Mouse (Mus musculus): Measurements from ENCODE around the gene Txndc2. TPM values are rescaled to one million over a fixed set of nuclear protein-coding genes. Genes with fewer than 3 reads are reported as not detected.

Gene Txndc2
- polyA plus RNA-seq (2012; rRNA removed) = 0.04 and 0.06 TPM in 2 replicates

DNA sequence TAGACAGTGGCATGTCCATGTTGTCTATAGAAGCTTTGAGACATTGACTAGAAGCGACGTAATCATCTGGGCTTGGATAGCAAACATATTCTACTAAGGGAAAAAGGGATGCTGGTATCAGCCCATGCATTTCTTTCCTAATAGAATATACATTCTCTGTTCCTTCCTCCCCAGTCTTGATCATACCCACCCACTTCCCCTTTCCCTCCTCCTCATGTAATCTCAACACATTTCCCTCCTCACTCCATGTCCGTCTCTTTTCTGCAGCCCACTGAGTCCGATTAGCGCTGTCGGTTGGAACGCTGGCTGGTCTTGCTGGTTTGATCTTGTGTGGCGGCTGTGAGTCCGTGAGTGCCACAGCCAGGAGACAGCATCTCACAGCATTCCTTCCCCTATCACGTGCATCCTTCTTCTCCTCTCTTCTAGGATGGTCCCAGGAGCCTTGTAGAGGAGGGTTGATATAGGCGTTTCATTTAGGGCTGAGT, at the start of gene Txndc2:
TSS of gene Txndc2 (minus strand) at position 435 of the 485 bp plus-strand sequence.
- no peak for DNase-seq (ENCODE audit: low spot score)

DNA sequence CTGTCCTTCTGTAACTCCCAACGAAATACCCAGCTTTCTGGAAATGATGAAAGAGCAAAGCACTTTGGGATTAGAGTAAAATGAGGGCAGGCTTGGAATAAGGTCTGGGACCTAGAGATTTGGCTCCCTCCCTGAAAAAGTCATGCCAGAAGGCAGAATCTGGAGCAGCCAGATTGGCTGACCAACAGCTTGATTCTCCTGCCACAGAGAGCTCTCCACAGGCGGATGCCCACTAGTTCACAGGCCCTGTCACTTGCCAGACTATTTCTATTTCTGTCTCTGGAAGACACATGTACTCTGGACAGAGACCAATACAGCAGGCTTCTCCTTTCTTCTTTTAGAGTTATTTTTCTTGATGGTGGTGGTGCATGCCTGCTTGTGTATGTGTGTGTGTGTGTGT, 41.8 kb upstream of the Txndc2 start:
- no peak for DNase-seq (ENCODE audit: low spot score)

DNA sequence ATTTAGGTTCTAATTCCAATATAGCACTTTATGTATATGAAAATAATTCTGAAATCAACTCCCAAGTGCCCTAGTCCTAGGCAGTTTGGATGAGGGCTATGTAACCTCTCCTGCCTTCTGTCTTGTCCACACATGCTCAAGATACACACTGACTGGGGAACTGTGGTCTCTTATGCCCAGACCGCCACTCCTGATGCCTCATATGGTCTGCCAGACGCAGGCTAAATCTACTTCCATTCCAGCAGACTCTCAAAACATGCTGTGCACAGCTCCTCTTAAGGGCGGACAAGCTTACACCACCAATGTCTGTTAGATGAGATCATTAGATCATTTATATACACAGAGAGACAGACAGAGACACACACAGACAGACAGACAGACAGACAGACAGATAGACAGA, 41.3 kb upstream of the Txndc2 start:
- no peak for DNase-seq (ENCODE audit: low spot score)

- DNase-seq (ENCODE audit: low spot score) = no peak
These were observed 40.2 kb upstream of the Txndc2 start for GRCm38 (mm10) chr17:65682071-65682680.

- no peak for DNase-seq (ENCODE audit: low spot score)
These were observed 39.5 kb upstream of the Txndc2 start for GRCm38 (mm10) chr17:65681516-65681915.

GRCm38 (mm10) chr17:65680801-65681412, 38.9 kb upstream of the Txndc2 start:
- no peak for DNase-seq (ENCODE audit: low spot score)

- no peak for DNase-seq (ENCODE audit: low spot score)
These were observed 38.0 kb upstream of the Txndc2 start for GRCm38 (mm10) chr17:65679806-65680446.

- DNase-seq (ENCODE audit: low spot score) = no peak
These were observed 35.8 kb upstream of the Txndc2 start for GRCm38 (mm10) chr17:65677742-65678141.

DNA sequence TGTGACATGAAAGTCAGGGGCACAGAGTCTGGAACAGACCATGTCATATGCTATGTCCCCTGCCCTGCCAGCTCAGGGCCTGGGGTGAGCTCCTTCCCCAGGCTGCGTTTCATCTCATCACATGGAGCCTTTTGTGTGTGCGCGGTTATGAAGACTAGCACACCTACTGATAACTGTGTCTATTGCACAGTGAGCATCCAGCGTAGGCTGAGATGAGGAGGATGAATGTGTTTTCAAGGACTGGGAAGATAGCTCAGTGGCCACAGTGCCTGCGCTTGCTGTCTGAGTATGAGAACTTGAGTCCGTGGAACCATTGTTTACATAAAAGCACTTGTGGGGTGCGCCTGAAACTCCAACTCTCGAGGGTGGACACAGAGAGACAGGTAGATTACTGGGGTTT, 34.6 kb upstream of the Txndc2 start:
- DNase-seq (ENCODE audit: low spot score) = no peak

DNA sequence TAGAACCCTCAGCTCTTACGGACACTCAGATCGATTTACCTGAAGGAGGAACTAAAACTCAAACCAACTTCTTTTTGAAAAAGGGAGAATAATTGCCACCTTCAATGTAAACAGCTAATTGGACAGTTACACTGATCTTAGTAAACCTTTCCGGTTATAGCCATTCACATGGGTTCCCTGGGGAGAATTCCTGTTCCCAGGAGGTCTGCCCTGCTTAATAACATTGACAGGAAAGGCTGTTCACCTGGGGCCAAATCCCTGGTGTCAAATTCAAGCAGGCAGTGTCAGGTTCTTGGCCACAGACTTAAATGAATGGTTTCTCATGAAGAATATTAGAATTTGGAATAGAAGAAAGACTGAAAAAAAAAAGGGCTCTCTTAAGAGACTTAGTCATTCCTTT, 34.0 kb upstream of the Txndc2 start:
- no peak for DNase-seq (ENCODE audit: low spot score)

GRCm38 (mm10) chr17:65674710-65675171, 32.8 kb upstream of the Txndc2 start:
- no peak for DNase-seq (ENCODE audit: low spot score)

GRCm38 (mm10) chr17:65672926-65673325, 31.0 kb upstream of the Txndc2 start:
- no peak for DNase-seq (ENCODE audit: low spot score)

DNA sequence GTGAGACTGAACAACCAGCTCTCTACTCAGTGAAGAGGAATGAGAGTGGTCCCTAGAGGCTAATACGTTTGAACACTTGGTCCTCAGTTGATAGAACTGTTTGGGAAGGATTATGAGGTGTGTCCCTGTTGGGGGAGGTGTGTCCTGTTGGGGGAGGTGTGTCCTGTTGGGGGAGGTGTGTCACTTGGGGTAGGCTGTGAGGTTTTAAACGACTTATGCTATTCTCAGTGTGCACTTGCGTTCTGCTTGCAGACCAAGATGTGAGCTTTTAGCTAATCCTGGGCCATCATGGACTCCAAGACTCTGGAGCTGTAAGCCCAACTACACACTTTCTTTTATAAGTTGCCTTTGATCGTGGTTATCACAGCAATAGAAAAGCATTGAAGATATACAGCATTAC, 27.1 kb upstream of the Txndc2 start:
- no peak for DNase-seq (ENCODE audit: low spot score)

DNA sequence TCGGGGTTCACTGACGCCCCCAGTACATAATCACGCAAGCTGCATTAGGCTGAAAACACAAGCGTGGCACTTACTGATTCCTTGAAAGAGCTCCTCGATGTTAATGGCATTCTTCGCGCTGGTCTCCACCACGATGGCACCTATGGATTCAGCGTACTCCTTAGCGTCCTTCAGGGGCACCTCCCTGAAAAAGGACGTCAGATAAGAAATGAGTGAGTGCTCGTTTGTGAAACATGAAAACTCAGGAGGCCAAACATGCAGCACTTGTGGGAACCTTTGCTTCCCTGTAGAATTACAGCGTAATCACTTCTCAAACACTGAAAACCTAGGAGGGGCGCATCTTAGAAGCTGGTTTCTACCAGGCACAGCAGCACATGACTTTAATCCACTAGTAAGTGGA, 25.8 kb upstream of the Txndc2 start:
- no peak for DNase-seq (ENCODE audit: low spot score)

GRCm38 (mm10) chr17:65666388-65667161, 24.6 kb upstream of the Txndc2 start:
- DNase-seq (ENCODE audit: low spot score) = no peak

GRCm38 (mm10) chr17:65665786-65666387, 23.9 kb upstream of the Txndc2 start:
- DNase-seq (ENCODE audit: low spot score) = no peak

GRCm38 (mm10) chr17:65663329-65664078, 21.5 kb upstream of the Txndc2 start:
- no peak for DNase-seq (ENCODE audit: low spot score)

DNA sequence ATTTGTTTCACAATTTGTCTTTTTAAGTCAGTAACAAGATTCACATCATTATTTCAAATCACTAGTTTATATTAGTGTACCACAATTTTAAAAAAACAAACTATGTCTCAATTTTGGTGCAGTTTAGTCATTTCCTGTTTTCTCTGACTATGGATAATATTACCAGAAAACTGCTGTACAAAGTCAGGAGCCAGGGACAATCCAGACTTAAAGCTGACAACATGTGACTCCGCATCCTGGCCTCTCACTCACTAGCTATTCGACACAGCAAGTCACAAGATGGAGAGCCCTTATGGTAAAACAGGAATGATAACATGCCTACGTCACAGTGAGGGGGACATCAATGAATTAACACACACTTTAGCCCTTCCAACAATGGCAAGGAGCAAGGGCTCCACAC, 20.7 kb upstream of the Txndc2 start:
- DNase-seq (ENCODE audit: low spot score) = no peak

DNA sequence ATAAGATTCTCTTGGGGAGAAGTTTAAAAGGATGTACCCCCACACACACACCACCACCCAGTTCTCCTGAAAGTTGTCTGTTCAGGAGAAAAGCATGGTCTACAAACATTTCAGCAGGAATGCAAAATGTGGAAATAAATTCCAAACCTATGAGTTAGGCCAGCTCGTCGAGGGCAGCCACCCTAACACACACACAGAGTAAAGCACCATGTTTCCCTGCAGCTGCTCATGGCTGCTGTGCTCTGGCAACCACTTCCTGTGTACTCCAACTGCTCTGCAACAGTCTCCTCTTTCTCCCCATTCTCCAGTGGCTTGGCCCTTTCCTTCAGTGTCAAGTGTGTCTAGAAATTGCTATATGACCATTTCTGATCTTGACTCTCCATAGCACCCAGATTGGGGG, 16.4 kb upstream of the Txndc2 start:
- no peak for DNase-seq (ENCODE audit: low spot score)

DNA sequence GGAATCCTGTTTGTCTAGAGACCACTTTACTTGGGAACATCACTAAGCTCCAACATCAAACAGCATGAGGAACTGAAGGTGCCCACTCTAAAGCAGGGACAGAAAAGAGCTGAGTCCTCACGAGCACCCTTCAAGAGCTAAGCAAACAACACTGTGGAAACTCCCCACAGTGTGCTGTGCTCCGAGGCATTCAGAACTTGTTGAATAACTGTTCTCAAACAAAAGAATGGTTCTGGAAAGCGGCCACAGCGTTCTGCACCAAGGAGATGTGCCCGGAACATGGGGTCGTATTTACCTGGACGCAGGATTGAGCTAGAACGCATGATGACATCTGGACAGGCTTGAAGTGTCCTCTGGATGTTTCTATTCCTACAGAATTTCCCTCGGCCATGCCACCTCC, 16.0 kb upstream of the Txndc2 start:
- no peak for DNase-seq (ENCODE audit: low spot score)

GRCm38 (mm10) chr17:65656731-65657130, 14.8 kb upstream of the Txndc2 start:
- DNase-seq (ENCODE audit: low spot score) = no peak

Data from urinary bladder, adult 2 months (tissue).